Mouse (Mus musculus) heart, postnatal 10 days (tissue): ENCODE data around the gene Tm2d3. TPM values are rescaled to one million over a fixed set of nuclear protein-coding genes. Genes with fewer than 3 reads are reported as not detected.

Experiments used
- DNase-seq, 2 experiments: peaks; one replicate each; pipeline ENCODE4 v3.0.0; 2021
- intact Hi-C: fragments of 180-260 bp; cut with DNase I; formaldehyde crosslinking; loops from one replicate; pipeline ENCODE4 v1.15.1; 2025
- total RNA-seq, 2 experiments: library from RNA; stranded (reverse); gene quantifications; 2 replicates each; pipeline ENCODE4 v1.2.3; 2021

Tm2d3 gene
- total RNA-seq, 2 experiments from 2014 or later: 19.0 to 24.0 TPM

DNA sequence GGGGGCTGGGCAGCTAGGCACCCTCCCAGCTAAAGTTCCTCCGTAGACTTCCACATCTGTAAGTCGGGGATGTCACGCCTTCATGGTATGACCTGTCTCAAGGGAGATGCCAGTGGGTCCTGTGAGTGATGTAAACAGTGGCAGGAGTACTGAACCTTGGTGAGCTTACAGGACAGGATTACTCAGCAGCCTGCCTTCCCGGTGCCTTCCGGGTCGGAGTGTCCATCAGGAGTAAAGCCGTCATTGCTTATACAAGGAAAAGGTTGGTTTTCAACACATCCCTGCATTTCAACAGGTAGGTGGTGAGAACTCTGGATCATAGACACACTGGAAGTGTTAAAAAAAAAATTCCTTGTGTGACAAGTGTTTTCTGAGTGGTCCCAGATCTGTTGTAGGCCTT lies 11.1 kb downstream of the Tm2d3 start:
- intact Hi-C loops: loop anchor here (10.0 kb wide), 1 partner anchor 153 kb away; no protein-coding TSS in a partner anchor
- no peak for DNase-seq

DNA sequence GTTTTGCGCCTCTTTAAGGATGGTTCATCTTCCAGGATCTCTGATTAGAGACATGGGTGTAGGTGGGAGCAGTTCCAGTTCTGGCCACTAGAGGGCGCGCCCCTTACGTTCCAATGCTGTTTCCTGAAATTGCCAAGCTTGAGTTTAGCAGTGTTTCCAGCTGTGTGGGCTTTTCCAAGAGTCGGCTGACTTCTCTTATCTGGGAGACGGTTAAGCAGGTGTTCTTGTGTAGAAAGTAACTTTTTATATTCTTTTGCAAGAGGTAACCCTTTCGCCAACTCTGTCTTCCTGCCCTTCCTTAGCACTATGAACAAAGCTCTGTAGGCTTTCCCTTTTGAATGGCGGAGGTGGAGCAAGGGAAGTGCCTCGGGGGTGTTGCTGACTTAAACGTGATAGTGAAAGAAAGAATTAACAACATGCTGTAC lies 13.9 kb downstream of the Tm2d3 start:
- DNase-seq: peak; percentile 71 to 85
- intact Hi-C loops: loop anchor here (1.0 to 10.0 kb wide), 4 partner anchors 42 to 350 kb away; no protein-coding TSS in a partner anchor

DNA sequence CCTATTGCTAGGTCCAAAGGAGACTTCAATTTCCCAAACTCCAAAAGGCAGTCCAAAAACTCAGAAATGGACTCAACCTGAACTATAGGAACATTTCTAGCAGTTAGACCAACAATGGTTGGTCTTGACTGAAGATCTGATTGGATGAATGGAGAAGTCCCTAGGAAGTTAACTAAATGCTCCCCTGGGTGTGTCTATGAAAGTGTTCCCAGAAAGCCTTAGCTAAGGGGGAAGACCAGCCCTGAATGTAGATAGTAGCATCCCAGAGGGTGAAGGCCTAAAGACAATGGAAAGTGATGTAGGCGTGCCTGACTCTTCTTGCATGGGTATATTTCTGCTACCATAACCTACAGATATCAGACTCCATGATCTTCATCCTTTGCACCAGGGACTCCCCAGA lies 17.5 kb downstream of the Tm2d3 start:
- no peak for DNase-seq
- intact Hi-C loops: loop anchor here (5.0 to 10.0 kb wide), 2 partner anchors 39 to 146 kb away; no protein-coding TSS in a partner anchor

DNA sequence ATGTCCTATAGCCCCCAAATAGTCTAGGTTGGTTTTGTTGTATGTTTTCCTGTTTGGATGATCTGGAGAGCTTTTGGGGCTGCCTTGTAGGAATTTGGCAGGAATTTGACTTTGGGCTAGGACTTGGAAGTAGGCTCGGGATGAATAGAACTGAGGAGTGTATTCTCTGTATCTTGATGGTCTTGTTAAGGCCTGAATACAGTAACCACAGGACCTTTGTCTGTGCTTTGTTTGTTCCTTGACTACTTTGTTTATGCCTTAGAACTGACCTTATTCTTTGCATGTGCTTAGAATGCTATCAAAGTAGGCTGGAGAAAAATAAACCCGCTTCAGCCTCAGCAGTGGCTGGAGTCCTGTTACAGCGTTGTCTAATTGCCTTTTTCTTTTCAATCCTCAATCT lies 19.3 kb downstream of the Tm2d3 start:
- intact Hi-C loops: no loop called here
- no peak for DNase-seq

DNA sequence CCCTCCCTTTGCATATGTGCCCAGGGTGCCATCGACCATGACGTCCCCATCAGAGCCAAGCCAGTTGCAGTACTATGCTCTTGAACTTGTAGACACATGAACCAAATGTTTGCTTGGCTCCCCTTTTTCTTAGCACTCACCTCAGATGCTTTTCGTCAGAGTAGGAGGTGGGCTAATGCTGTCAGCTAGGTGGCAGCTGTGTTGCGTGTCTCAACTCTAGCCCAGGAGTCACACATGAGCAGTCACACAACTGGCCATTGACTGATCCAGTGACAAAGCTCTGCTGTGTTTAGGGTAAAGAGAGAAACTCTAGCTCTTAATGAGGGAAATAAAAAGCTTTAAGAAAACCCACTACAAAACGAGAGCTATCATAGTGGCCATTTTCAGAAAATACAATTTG lies 22.8 kb downstream of the Tm2d3 start:
- intact Hi-C loops: no loop called here
- no peak for DNase-seq

DNA sequence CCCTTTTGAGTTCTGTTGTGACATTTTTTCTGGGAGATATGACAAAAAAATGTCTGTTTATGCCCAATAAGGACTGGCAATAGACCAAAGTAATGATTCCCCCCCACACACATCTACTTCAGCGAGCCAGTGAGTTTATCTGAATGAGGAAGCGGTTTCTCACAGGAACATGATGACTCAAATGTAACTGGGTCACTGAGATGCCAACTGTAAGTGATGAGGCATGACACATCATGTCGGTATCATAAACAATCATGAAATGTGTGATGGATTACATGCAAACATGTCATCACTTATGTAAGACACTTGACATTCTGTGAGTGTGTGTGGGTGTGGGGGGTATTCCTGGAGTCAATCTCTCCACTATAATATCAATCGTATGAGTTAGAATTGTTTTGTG lies 23.3 kb downstream of the Tm2d3 start:
- DNase-seq: no peak
- intact Hi-C loops: no loop called here

DNA sequence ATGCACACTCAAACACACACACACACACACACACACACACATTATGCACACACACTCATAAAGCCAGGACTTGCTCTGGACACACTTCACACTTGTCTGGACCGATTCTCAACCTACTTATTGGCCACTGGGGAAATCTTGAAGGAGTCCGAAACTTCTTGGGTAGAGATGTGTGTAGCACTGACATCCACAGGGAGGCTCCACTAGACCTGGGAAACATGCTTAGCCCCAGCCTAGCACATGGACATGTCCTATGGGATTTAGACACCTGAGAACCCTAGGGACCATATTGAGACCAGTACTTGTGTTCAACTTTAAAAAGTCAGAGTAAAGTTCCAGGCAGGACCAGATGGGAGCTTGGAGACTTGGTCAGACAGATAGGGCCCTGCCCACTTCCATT lies 43.1 kb downstream of the Tm2d3 start:
- intact Hi-C loops: no loop called here
- DNase-seq: peak in 1 of 2 experiments; percentile 12

DNA sequence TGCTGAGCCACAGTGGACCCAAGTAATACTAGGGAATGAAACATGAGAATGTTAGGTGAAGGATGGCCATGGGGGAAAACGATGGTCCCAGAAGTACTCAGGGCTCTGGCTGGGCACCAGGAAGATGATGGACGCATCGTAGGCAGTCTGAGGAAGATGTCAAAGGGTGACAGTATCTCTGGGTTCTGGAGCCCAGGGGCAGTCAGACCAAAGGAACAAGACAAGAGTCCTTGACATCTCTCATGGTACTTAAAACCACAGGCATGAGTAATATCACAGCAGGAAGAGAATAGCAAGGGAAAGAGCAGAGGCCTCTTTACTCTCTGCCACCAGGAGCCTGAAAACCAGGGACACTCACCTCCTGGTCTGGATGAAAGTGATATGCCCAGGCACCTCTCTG lies 44.3 kb downstream of the Tm2d3 start:
- intact Hi-C loops: no loop called here
- no peak for DNase-seq

DNA sequence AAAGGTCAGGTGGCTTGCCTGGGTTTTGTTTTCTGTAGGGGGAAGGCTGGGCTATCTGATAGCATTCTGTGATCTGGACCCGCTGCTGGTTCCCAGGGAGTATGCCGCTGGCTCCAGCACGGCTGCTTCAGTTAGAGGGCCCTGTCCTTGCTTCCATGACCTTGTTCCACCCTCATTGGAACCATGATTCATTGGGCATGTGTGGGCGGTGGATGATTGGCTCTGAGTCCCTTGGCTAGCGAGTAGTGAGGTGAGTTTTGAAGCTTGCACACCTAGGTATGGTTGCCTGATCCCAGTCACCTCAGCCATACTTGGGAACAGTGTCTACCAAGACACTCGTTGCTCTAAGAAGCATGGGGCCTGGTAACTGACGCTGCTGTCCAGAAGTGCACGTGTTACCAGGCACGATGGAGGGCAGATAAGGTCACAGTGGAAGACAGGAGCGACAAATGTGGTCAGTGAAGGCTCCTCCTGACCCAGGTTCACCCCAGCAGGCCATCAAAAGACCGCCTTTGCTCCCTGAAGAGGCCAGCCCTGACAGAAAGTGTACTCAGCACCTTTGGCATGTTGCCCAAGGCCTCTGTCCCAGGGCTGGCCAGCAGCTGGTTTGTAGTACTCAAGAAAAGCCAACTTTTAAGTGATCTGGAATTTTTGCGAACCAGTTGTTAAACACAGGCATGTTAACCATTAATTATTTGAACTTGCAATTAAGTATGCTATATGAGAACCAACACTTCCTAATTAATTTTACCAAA lies 46.5 kb downstream of the Tm2d3 start:
- peak; percentile 53 to 69 for DNase-seq
- intact Hi-C loops: no loop called here

DNA sequence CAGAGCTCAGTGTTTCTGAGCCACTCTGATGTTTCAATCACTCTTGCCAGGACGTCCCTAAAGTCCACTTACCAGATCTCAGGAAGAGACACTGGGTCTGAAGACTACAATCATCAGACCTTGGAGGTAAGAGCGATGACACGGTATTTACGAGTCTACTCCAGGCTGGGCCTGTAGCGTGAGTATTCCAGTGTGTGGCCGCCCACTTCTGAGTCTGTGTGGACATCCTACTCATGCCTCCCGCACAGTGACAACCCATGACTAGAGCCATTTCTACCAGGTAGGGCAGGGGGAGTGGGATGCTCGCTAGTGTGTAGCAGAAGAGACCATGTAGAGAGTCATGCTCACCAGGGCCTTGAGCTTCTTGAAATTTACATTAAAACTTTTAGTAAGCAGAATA lies 51.9 kb downstream of the Tm2d3 start:
- no peak for DNase-seq
- intact Hi-C loops: no loop called here

DNA sequence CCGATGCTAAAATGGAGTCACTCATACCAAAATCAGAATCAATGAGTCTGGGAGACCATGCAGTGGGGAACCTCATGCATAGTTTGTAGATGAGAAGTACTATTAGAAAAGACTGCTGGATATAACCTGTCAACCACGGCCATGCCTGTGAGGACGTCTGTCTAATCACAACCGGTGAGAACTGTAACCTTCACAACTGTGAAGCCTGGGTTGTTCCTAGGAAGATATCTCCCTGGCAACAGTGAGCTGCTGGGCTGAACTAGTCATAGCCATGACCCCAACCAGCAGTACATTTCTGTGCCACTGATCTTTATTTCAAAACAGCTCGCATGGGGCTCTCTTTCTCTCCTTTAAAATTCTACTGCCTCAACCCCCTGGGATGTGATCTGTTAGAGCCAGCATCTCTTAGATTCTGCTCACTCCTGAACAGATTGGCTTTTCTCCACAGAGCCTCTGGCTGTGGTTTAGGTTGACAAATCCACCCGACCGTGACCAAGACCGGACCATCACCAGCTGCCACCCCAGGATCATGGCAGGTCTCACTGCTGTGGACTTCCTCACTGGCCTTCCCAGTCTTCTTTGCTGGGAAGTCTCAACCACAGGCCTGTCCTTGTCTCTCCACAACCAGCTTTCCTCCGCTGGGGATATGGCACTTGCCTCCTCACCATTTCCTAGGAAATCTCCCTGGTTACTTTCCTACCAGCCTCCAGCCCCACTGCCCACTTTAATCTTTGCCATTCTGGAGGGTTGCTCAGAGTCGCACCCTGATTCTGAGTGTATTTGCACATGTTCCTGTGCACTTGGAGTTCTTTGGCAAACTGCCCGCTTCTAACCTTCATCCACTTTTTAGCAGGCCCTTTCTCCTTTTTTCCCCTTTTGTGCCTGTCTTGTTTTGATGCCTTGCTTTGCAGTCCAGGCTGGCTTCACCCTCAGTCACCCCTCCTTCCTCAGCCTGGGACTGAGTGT lies 57.3 kb downstream of the Tm2d3 start:
- no peak for DNase-seq
- intact Hi-C loops: loop anchor here (5.0 kb wide), 1 partner anchor 41 kb away; no protein-coding TSS in a partner anchor

Other genes with a start within 250 kb of the Tm2d3 start
- gene Tjp1, start 163.4 kb upstream of the Tm2d3 start, total RNA-seq: 100 to 1,000 TPM; 143 to 169 TPM
- 10 to 100 TPM; 26.7 to 27.7 TPM for gene Tarsl2, start 46.3 kb upstream of the Tm2d3 start, total RNA-seq
- 10 to 100 TPM; 75.5 to 83.3 TPM for gene Pcsk6, start 170.6 kb downstream of the Tm2d3 start, total RNA-seq